Mouse (Mus musculus): ENCODE results near the gene Ifnl3. TPM values are rescaled to one million over a fixed set of nuclear protein-coding genes. Genes with fewer than 3 reads are reported as not detected.

Ifnl3 gene
- polyA plus RNA-seq, 1 experiment from 2014 or later = not detected

DNA sequence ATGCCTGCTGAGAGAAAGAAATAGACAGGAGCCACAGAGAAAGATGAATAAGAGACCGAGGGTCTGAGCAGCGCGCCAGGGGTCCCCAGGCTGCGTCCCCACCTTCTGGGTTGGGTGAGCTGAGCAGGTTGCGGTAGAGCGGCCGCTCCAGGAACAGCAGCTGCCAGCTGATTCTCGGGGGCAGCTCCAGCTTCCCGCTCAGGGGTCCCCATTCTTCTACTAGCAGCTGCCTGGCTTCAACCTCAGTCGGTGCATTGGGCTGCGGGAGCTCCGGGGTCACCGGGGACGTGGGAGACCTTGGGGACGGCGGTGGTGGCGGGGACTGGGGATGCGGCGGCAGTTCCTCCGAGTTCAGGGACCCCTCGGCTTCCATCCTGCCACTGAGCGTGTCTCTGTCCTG lies 24.0 kb downstream of the Ifnl3 start:
- peaks cover 0 to 5% of the 10 kb centered on the region in 2 experiments; a peak in 2 of 4 replicates for H3K4me1 ChIP-seq (ENCODE audit: control insufficient read depth in 2 of 2, insufficient read depth in 2 of 2, low read length in 2 of 2)
- peak overlapping the region in 1 of 2 experiments; percentile 22; a peak in 2 of 4 replicates for H3K4me3 ChIP-seq (ENCODE audit: control insufficient read depth in 1 of 2, insufficient read depth in 1 of 2, low read depth in 1 of 2, low read length in 2 of 2)
- H3K27me3 ChIP-seq (ENCODE audit: control insufficient read depth, insufficient read depth, low read length) = peaks cover 54% of the 10 kb centered on the region
- no peak overlapping the region for H3K27ac ChIP-seq (replicated peaks in 1 of 2; ENCODE audit: control insufficient read depth in 1 of 2, insufficient read depth in 1 of 2, low read depth in 2 of 2, low read length in 2 of 2)
- 2% methylated on average over 22 of the region's 22 CpGs for WGBS
- peak overlapping the region; percentile 54 for H3K4me2 ChIP-seq (ENCODE audit: low read length)
- H3K9me3 ChIP-seq (ENCODE audit: control insufficient read depth, low read length) = no peaks in the 10 kb centered on the region
- H3K36me3 ChIP-seq (ENCODE audit: control insufficient read depth, insufficient read depth, low read length) = no peaks in the 10 kb centered on the region
- no peak for ATAC-seq (ENCODE audit: insufficient number of reproducible peaks, insufficient read depth, low FRiP score, low read depth)
- H3K9ac ChIP-seq (ENCODE audit: low read length) = peak overlapping the region; percentile 5; the same call in 1 of the 2 replicates

DNA sequence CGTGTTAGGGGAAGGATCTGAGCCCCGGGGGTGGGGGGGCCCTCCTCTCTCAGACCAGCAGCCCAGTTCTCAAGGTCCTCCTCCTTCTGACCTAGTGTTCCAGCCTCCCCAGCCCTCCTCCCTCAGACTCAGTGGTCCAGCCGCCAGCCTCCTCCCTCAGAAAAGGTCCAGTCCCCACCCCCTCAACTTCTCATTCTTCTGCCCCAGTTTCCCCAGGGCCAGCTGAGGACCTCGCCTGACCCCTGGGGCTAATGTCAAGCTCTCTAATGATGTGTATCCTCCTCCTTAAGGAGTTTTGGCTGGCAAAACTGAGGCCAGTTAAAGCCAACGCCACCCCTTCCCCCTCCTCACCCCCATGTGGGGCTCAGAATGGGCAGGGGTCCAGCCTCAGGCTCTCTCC lies 24.5 kb downstream of the Ifnl3 start, which contains the start of gene Nccrp1:
TSS of gene Nccrp1 (minus strand) at position 101 of the 400 bp plus-strand sequence.
- peaks cover 54% of the 10 kb centered on the region for H3K27me3 ChIP-seq (ENCODE audit: control insufficient read depth, insufficient read depth, low read length)

DNA sequence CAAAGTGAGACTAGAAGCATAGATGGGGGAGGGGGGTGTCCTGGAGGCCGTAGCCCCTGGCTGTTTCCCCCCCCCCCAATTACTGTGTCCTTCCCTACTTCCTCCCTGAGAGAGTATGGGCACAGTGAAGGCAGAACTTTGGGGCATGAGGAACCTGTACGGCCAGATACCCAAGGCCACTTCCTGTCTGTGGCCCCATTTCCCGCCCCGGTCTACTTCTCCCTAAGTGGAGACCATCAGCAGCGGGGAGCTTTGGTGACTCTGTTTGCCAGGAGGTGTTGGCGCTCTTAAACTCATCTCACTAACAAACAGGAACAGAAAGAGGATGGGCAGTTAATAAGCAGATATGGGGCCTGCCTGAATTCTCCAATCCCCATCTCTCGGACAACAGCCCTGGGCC lies 25.0 kb downstream of the Ifnl3 start:
- no peak overlapping the region for H3K27ac ChIP-seq (replicated peaks in 1 of 2; ENCODE audit: control insufficient read depth in 1 of 2, insufficient read depth in 1 of 2, low read depth in 2 of 2, low read length in 2 of 2)
- no peak for ATAC-seq (ENCODE audit: insufficient number of reproducible peaks, insufficient read depth, low FRiP score, low read depth)

More for the DNA sequence above, 24.5 kb downstream of the Ifnl3 start, which contains the start of gene Nccrp1:
- 11% methylated on average over 5 of the region's 5 CpGs for WGBS
- H3K9me3 ChIP-seq (ENCODE audit: control insufficient read depth, low read length) = peaks cover under 1% of the 10 kb centered on the region; the same call in 1 of the 2 replicates
- peak within 1 kb of the TSS in 1 of 2 experiments; percentile 22; a peak in 2 of 4 replicates for H3K4me3 ChIP-seq (ENCODE audit: control insufficient read depth in 1 of 2, insufficient read depth in 1 of 2, low read depth in 1 of 2, low read length in 2 of 2)
- peak within 1 kb of the TSS; percentile 5; the same call in 1 of the 2 replicates for H3K9ac ChIP-seq (ENCODE audit: low read length)
- no peak for ATAC-seq (ENCODE audit: insufficient number of reproducible peaks, insufficient read depth, low FRiP score, low read depth)
- H3K36me3 ChIP-seq (ENCODE audit: control insufficient read depth, insufficient read depth, low read length) = no peaks in the 10 kb centered on the region
- H3K4me2 ChIP-seq (ENCODE audit: low read length) = peak within 1 kb of the TSS; percentile 54
- H3K4me1 ChIP-seq (ENCODE audit: control insufficient read depth in 2 of 2, insufficient read depth in 2 of 2, low read length in 2 of 2) = peaks cover 0 to 5% of the 10 kb centered on the region in 2 experiments; a peak in 2 of 4 replicates
- no peak within 1 kb of the TSS for H3K27ac ChIP-seq (replicated peaks in 1 of 2; ENCODE audit: control insufficient read depth in 1 of 2, insufficient read depth in 1 of 2, low read depth in 2 of 2, low read length in 2 of 2)

DNA sequence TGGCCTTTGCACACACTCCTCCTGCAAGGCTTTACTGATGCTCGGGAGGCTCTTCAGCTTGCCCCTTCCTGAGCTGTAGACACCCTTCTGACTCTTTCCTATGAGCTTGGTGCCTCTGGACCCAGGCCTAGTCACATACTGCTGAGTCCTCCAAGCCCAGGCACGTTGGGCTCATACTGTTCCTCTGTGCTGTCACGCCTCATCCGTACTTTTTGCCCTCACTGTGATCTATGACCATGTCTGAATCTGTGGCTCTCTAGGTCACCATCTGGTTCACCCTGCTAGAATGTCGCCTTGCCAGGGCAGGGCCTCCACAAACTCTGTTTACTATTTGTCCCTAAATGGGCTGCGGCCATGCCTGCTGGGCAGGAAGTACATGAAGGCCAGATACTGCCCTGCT lies 30.4 kb downstream of the Ifnl3 start:
- Histone ChIP-seq H3K27me3 (ENCODE audit: control insufficient read depth, insufficient read depth, low read length) (peaks cover 1% of the 10 kb centered on the region; the same call in 1 of the 2 replicates), H3K9me3 (ENCODE audit: control insufficient read depth, low read length) (peaks cover 3% of the 10 kb centered on the region; the same call in 1 of the 2 replicates), H3K4me1 (ENCODE audit: control insufficient read depth in 2 of 2, insufficient read depth in 2 of 2, low read length in 2 of 2) (peaks cover 7 to 8% of the 10 kb centered on the region in 2 experiments; a peak in 3 of 4 replicates), H3K9ac (ENCODE audit: low read length) (no peak overlapping the region), H3K4me3 (ENCODE audit: control insufficient read depth in 1 of 2, insufficient read depth in 1 of 2, low read depth in 1 of 2, low read length in 2 of 2) (no peak overlapping the region), H3K36me3 (ENCODE audit: control insufficient read depth, insufficient read depth, low read length) (0 out of 2 replicates have a peak, but pooled peaks cover 3% of the 10 kb centered on the region), H3K27ac (replicated peaks in 1 of 2; ENCODE audit: control insufficient read depth in 1 of 2, insufficient read depth in 1 of 2, low read depth in 2 of 2, low read length in 2 of 2) (no peak overlapping the region), H3K4me2 (ENCODE audit: low read length) (no peak overlapping the region)
- no peak for ATAC-seq (ENCODE audit: insufficient number of reproducible peaks, insufficient read depth, low FRiP score, low read depth)
- 86% methylated on average over 6 of the region's 6 CpGs for WGBS

More for the DNA sequence above, 25.0 kb downstream of the Ifnl3 start:
- peaks cover 3% of the 10 kb centered on the region; the same call in 1 of the 2 replicates for H3K9me3 ChIP-seq (ENCODE audit: control insufficient read depth, low read length)
- H3K36me3 ChIP-seq (ENCODE audit: control insufficient read depth, insufficient read depth, low read length) = no peaks in the 10 kb centered on the region
- 58% methylated on average over 7 of the region's 7 CpGs for WGBS
- H3K4me1 ChIP-seq (ENCODE audit: control insufficient read depth in 2 of 2, insufficient read depth in 2 of 2, low read length in 2 of 2) = peaks cover 0 to 5% of the 10 kb centered on the region in 2 experiments; a peak in 2 of 4 replicates
- H3K4me3 ChIP-seq (ENCODE audit: control insufficient read depth in 1 of 2, insufficient read depth in 1 of 2, low read depth in 1 of 2, low read length in 2 of 2) = no peak overlapping the region
- H3K4me2 ChIP-seq (ENCODE audit: low read length) = no peak overlapping the region
- no peak overlapping the region for H3K9ac ChIP-seq (ENCODE audit: low read length)
- peaks cover 54% of the 10 kb centered on the region for H3K27me3 ChIP-seq (ENCODE audit: control insufficient read depth, insufficient read depth, low read length)

DNA sequence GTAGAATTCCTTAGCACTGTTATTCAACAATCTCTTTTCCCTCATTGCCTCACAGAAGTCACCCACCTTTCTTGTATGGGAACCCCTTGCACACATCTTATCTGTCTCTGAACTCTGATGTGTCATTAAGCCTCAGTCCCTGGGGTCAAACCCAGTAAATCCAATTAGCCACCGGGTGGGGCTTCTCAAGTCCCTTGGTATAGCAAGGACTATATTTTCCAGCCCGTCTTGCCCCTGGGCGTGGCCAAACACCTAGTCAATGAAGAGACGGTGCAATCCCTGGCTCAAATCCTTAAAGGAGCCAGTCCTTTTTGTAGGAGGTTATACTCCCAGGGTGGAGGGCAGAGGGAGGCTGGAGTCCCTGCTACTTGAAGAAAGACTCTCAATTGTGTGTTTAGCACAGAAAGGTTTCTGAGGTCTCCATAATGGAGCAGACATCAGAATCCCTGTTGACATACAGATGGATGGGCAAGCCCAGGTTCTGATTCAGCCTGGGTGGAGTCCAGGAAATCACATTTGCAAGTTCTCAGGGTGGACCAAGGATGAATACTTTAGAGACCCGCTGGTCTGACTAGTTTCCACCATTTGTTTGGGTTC lies 33.4 kb downstream of the Ifnl3 start:
- H3K36me3 ChIP-seq (ENCODE audit: control insufficient read depth, insufficient read depth, low read length) = peaks cover 32% of the 10 kb centered on the region
- no peak overlapping the region for H3K4me2 ChIP-seq (ENCODE audit: low read length)
- peaks cover 7 to 13% of the 10 kb centered on the region in 2 experiments; a peak in 3 of 4 replicates for H3K4me1 ChIP-seq (ENCODE audit: control insufficient read depth in 2 of 2, insufficient read depth in 2 of 2, low read length in 2 of 2)
- H3K27ac ChIP-seq (replicated peaks in 1 of 2; ENCODE audit: control insufficient read depth in 1 of 2, insufficient read depth in 1 of 2, low read depth in 2 of 2, low read length in 2 of 2) = no peak overlapping the region
- H3K9me3 ChIP-seq (ENCODE audit: control insufficient read depth, low read length) = peaks cover 3% of the 10 kb centered on the region; the same call in 1 of the 2 replicates
- H3K4me3 ChIP-seq (ENCODE audit: control insufficient read depth in 1 of 2, insufficient read depth in 1 of 2, low read depth in 1 of 2, low read length in 2 of 2) = no peak overlapping the region
- H3K9ac ChIP-seq (ENCODE audit: low read length) = no peak overlapping the region
- no peaks in the 10 kb centered on the region for H3K27me3 ChIP-seq (ENCODE audit: control insufficient read depth, insufficient read depth, low read length)
- 16% methylated on average over 5 of the region's 5 CpGs for WGBS
- ATAC-seq (ENCODE audit: insufficient number of reproducible peaks, insufficient read depth, low FRiP score, low read depth) = no peak

DNA sequence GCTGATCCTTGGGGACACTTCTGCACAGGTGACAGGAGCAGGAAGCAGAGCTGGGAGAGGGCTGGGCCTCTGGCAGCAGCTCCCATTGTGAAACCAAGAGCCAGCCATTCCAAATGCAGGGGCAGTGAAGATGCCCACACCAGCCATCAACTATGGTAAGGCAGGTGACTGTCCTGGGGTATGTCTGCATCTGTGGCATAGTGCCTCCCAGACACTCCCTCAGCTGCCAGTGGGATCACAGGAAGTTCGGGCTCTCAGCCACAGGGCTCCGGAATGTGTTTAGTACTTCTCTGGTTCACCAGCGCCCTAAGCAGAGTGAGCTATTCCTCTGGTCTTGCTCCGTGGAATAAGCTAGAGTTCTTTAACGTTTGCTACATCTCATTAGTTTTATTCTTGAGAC lies 34.4 kb downstream of the Ifnl3 start:
- WGBS = 70% methylated on average over 5 of the region's 5 CpGs
- Histone ChIP-seq H3K9ac (ENCODE audit: low read length) (no peak overlapping the region), H3K4me1 (ENCODE audit: control insufficient read depth in 2 of 2, insufficient read depth in 2 of 2, low read length in 2 of 2) (peaks cover 7 to 13% of the 10 kb centered on the region in 2 experiments; a peak in 3 of 4 replicates), H3K4me2 (ENCODE audit: low read length) (no peak overlapping the region), H3K27me3 (ENCODE audit: control insufficient read depth, insufficient read depth, low read length) (no peaks in the 10 kb centered on the region), H3K36me3 (ENCODE audit: control insufficient read depth, insufficient read depth, low read length) (peaks cover 42% of the 10 kb centered on the region), H3K9me3 (ENCODE audit: control insufficient read depth, low read length) (peaks cover 3% of the 10 kb centered on the region; the same call in 1 of the 2 replicates), H3K27ac (replicated peaks in 1 of 2; ENCODE audit: control insufficient read depth in 1 of 2, insufficient read depth in 1 of 2, low read depth in 2 of 2, low read length in 2 of 2) (no peak overlapping the region), H3K4me3 (ENCODE audit: control insufficient read depth in 1 of 2, insufficient read depth in 1 of 2, low read depth in 1 of 2, low read length in 2 of 2) (no peak overlapping the region)
- ATAC-seq (ENCODE audit: insufficient number of reproducible peaks, insufficient read depth, low FRiP score, low read depth) = no peak

DNA sequence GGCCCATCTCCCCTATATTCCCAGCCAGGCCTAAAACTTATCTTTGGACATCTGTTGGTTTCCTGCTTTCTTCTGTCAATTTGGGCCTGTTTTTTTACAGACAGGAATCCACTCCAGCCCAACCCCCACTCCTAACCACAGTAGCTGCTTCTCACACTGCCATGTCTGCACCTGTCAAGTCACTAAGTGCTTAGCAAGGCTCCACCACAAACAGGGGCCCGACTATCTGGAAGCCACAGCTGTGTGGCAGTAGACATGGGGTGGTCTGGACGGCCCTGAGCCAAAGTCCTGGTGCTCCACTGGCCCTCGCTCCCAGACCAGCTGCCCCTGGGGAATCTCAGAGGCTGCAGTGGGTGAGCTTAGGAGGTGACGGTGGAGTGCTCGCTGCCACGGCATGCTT lies 35.1 kb downstream of the Ifnl3 start:
- no peak for ATAC-seq (ENCODE audit: insufficient number of reproducible peaks, insufficient read depth, low FRiP score, low read depth)
- H3K9ac ChIP-seq (ENCODE audit: low read length) = no peak overlapping the region
- no peaks in the 10 kb centered on the region for H3K9me3 ChIP-seq (ENCODE audit: control insufficient read depth, low read length)
- H3K4me1 ChIP-seq (ENCODE audit: control insufficient read depth in 2 of 2, insufficient read depth in 2 of 2, low read length in 2 of 2) = peaks cover 7 to 13% of the 10 kb centered on the region in 2 experiments; a peak in 3 of 4 replicates
- 38% methylated on average over 6 of the region's 6 CpGs for WGBS
- H3K36me3 ChIP-seq (ENCODE audit: control insufficient read depth, insufficient read depth, low read length) = peaks cover 48% of the 10 kb centered on the region
- no peak overlapping the region for H3K4me2 ChIP-seq (ENCODE audit: low read length)
- H3K27ac ChIP-seq (replicated peaks in 1 of 2; ENCODE audit: control insufficient read depth in 1 of 2, insufficient read depth in 1 of 2, low read depth in 2 of 2, low read length in 2 of 2) = 0 out of 4 replicates have a peak overlapping the region, but pooled peaks of 1 of the 2 experiments have one; percentile 5
- no peak overlapping the region for H3K4me3 ChIP-seq (ENCODE audit: control insufficient read depth in 1 of 2, insufficient read depth in 1 of 2, low read depth in 1 of 2, low read length in 2 of 2)
- no peaks in the 10 kb centered on the region for H3K27me3 ChIP-seq (ENCODE audit: control insufficient read depth, insufficient read depth, low read length)
